Comparison of ENCODE assay signal across 14 mouse cellular contexts in genomic region chr1:163302292-163302691, GRCm38 (mm10). TPM values are rescaled to one million over a fixed set of nuclear protein-coding genes. Genes with fewer than 3 reads are reported as not detected.
"Had no signal": no experiment of that assay in that cellular context is flagged by ENCODE, and none has a peak within 500 bp of the region (broad histone marks: within the 10 kb centered on the region; RNA-seq: fewer than 3 reads in every experiment).

No protein-coding gene starts in this region.

- H3K9ac ChIP-seq: kidney, embryonic 15.5 days; liver, embryonic 13.5 days; liver, postnatal 0 days; lung, embryonic 15.5 days; midbrain, embryonic 12.5 days; neural tube, embryonic 15.5 days had no signal

- H3K27ac ChIP-seq: kidney, embryonic 15.5 days; liver, embryonic 13.5 days; lung, embryonic 15.5 days; midbrain, embryonic 12.5 days; neural tube, embryonic 15.5 days had no signal

- H3K36me3 ChIP-seq: kidney, embryonic 15.5 days; liver, embryonic 13.5 days; lung, embryonic 15.5 days; midbrain, embryonic 12.5 days; neural tube, embryonic 15.5 days had no signal

- ATAC-seq: liver, postnatal 0 days; midbrain, embryonic 16.5 days had no signal

- DNase-seq: kidney, postnatal 14 days; layer of hippocampus, postnatal 36 days; liver; liver, embryonic 13.5 days; liver, postnatal 0 days; right cerebral cortex, adult 18-20 months; right cerebral cortex, postnatal 25 days; thymus, postnatal 36 days had no signal

- H3K4me3 ChIP-seq: kidney, embryonic 15.5 days; liver, embryonic 13.5 days; lung, embryonic 15.5 days; midbrain, embryonic 12.5 days; neural tube, embryonic 15.5 days had no signal

- H3K4me1 ChIP-seq: kidney, embryonic 15.5 days; liver, embryonic 13.5 days; midbrain, embryonic 12.5 days; neural tube, embryonic 15.5 days had no signal

- H3K4me2 ChIP-seq: kidney, embryonic 15.5 days; liver, embryonic 13.5 days; lung, embryonic 15.5 days; midbrain, embryonic 12.5 days; neural tube, embryonic 15.5 days had no signal

- H3K9me3 ChIP-seq: kidney, embryonic 15.5 days; liver, embryonic 13.5 days; lung, embryonic 15.5 days; midbrain, embryonic 12.5 days; neural tube, embryonic 15.5 days had no signal

RNA-seq across cellular contexts. Expression of gene Prrx1, which starts 11.2 kb away (rescaled TPM):
- total RNA-seq: megakaryocyte-erythroid progenitor cell, adult 5-6 weeks had no signal
